Mouse (Mus musculus): ENCODE data around the gene Nbl1. TPM values are rescaled to one million over a fixed set of nuclear protein-coding genes. Genes with fewer than 3 reads are reported as not detected.

Gene Nbl1
- polyA plus RNA-seq, 1 experiment from 2014 or later, result 21.4 TPM

- H3K9ac ChIP-seq, result no peak overlapping the region
- peaks cover 3% of the 10 kb centered on the region; the same call in 1 of the 2 replicates for H3K27me3 ChIP-seq
- H3K4me2 ChIP-seq, result no peak overlapping the region
- no peak for ATAC-seq (replicated peaks; ENCODE audit: insufficient number of reproducible peaks, insufficient read depth, low FRiP score, low read depth)
- WGBS, result 63% methylated on average over 5 of the region's 5 CpGs
- no peak overlapping the region for H3K4me3 ChIP-seq
- H3K4me1 ChIP-seq (replicated peaks), result peaks cover 16% of the 10 kb centered on the region
- no peaks in the 10 kb centered on the region for H3K36me3 ChIP-seq
- no peak overlapping the region for H3K27ac ChIP-seq
- no peaks in the 10 kb centered on the region for H3K9me3 ChIP-seq (replicated peaks)
These were observed 35.5 kb downstream of the Nbl1 start for GRCm38 (mm10) chr4:139057291-139057690.

- Histone ChIP-seq H3K9ac (no peak overlapping the region), H3K36me3 (no peaks in the 10 kb centered on the region), H3K27me3 (peaks cover 3% of the 10 kb centered on the region; the same call in 1 of the 2 replicates), H3K9me3 (replicated peaks) (no peaks in the 10 kb centered on the region), H3K27ac (no peak overlapping the region), H3K4me3 (no peak overlapping the region), H3K4me2 (no peak overlapping the region), H3K4me1 (replicated peaks) (peaks cover 16% of the 10 kb centered on the region)
- WGBS, result 79% methylated on average over 3 of the region's 3 CpGs
- ATAC-seq (replicated peaks; ENCODE audit: insufficient number of reproducible peaks, insufficient read depth, low FRiP score, low read depth), result no peak
These were observed 37.0 kb downstream of the Nbl1 start for GRCm38 (mm10) chr4:139055744-139056143.

GRCm38 (mm10) chr4:139055336-139055735, 37.5 kb downstream of the Nbl1 start:
- WGBS, result 77% methylated on average over 4 of the region's 4 CpGs

GRCm38 (mm10) chr4:139054300-139054923, 38.4 kb downstream of the Nbl1 start:
- Histone ChIP-seq H3K36me3 (no peaks in the 10 kb centered on the region), H3K27me3 (no peaks in the 10 kb centered on the region), H3K4me1 (replicated peaks) (peaks cover 16% of the 10 kb centered on the region), H3K27ac (peak overlapping the region; percentile 15; the same call in 1 of the 2 replicates), H3K4me2 (0 out of 2 replicates have a peak overlapping the region, but pooled peaks have one; percentile 6), H3K4me3 (no peak overlapping the region), H3K9me3 (replicated peaks) (no peaks in the 10 kb centered on the region), H3K9ac (no peak overlapping the region)
- ATAC-seq (replicated peaks; ENCODE audit: insufficient number of reproducible peaks, insufficient read depth, low FRiP score, low read depth), result peak; percentile 25; the same call in 1 of the 2 replicates
- 40% methylated on average over 9 of the region's 9 CpGs for WGBS

More at GRCm38 (mm10) chr4:139055336-139055735, 37.5 kb downstream of the Nbl1 start:
- Histone ChIP-seq H3K4me1 (replicated peaks) (peaks cover 16% of the 10 kb centered on the region), H3K9ac (no peak overlapping the region), H3K4me3 (no peak overlapping the region), H3K9me3 (replicated peaks) (no peaks in the 10 kb centered on the region), H3K4me2 (no peak overlapping the region), H3K36me3 (no peaks in the 10 kb centered on the region), H3K27me3 (peaks cover 3% of the 10 kb centered on the region; the same call in 1 of the 2 replicates), H3K27ac (no peak overlapping the region)
- no peak for ATAC-seq (replicated peaks; ENCODE audit: insufficient number of reproducible peaks, insufficient read depth, low FRiP score, low read depth)

GRCm38 (mm10) chr4:139053391-139053790, 39.4 kb downstream of the Nbl1 start:
- Histone ChIP-seq H3K27ac (no peak overlapping the region), H3K9ac (no peak overlapping the region), H3K4me1 (replicated peaks) (peaks cover 16% of the 10 kb centered on the region), H3K27me3 (no peaks in the 10 kb centered on the region), H3K4me3 (no peak overlapping the region), H3K4me2 (no peak overlapping the region), H3K9me3 (replicated peaks) (no peaks in the 10 kb centered on the region), H3K36me3 (no peaks in the 10 kb centered on the region)
- 66% methylated on average over 5 of the region's 5 CpGs for WGBS
- ATAC-seq (replicated peaks; ENCODE audit: insufficient number of reproducible peaks, insufficient read depth, low FRiP score, low read depth), result no peak

GRCm38 (mm10) chr4:139052796-139053195, 40.0 kb downstream of the Nbl1 start:
- H3K4me1 ChIP-seq (replicated peaks), result peaks cover 16% of the 10 kb centered on the region
- ATAC-seq (replicated peaks; ENCODE audit: insufficient number of reproducible peaks, insufficient read depth, low FRiP score, low read depth), result no peak
- 84% methylated on average over 7 of the region's 7 CpGs for WGBS

GRCm38 (mm10) chr4:139048518-139048917, 44.3 kb downstream of the Nbl1 start:
- no peak overlapping the region for H3K4me2 ChIP-seq
- WGBS, result 81% methylated on average over 6 of the region's 6 CpGs
- H3K27ac ChIP-seq, result no peak overlapping the region
- no peak for ATAC-seq (replicated peaks; ENCODE audit: insufficient number of reproducible peaks, insufficient read depth, low FRiP score, low read depth)
- no peaks in the 10 kb centered on the region for H3K4me1 ChIP-seq (replicated peaks)
- no peaks in the 10 kb centered on the region for H3K27me3 ChIP-seq
- H3K9ac ChIP-seq, result no peak overlapping the region
- H3K36me3 ChIP-seq, result no peaks in the 10 kb centered on the region
- H3K4me3 ChIP-seq, result no peak overlapping the region
- no peaks in the 10 kb centered on the region for H3K9me3 ChIP-seq (replicated peaks)

More at GRCm38 (mm10) chr4:139052796-139053195, 40.0 kb downstream of the Nbl1 start:
- Histone ChIP-seq H3K9ac (no peak overlapping the region), H3K4me2 (no peak overlapping the region), H3K4me3 (no peak overlapping the region), H3K27me3 (no peaks in the 10 kb centered on the region), H3K27ac (no peak overlapping the region), H3K36me3 (no peaks in the 10 kb centered on the region), H3K9me3 (replicated peaks) (no peaks in the 10 kb centered on the region)

GRCm38 (mm10) chr4:139046354-139046753, 46.4 kb downstream of the Nbl1 start:
- Histone ChIP-seq H3K4me2 (no peak overlapping the region), H3K27me3 (no peaks in the 10 kb centered on the region), H3K4me1 (replicated peaks) (no peaks in the 10 kb centered on the region), H3K9me3 (replicated peaks) (no peaks in the 10 kb centered on the region), H3K36me3 (no peaks in the 10 kb centered on the region), H3K4me3 (no peak overlapping the region), H3K9ac (no peak overlapping the region), H3K27ac (no peak overlapping the region)
- WGBS, result 80% methylated on average over 5 of the region's 5 CpGs
- ATAC-seq (replicated peaks; ENCODE audit: insufficient number of reproducible peaks, insufficient read depth, low FRiP score, low read depth), result no peak

GRCm38 (mm10) chr4:139044566-139044965, 48.2 kb downstream of the Nbl1 start:
- WGBS, result 85% methylated on average over 5 of the region's 5 CpGs
- Histone ChIP-seq H3K4me2 (no peak overlapping the region), H3K4me3 (no peak overlapping the region), H3K9ac (no peak overlapping the region), H3K27ac (no peak overlapping the region), H3K36me3 (no peaks in the 10 kb centered on the region), H3K4me1 (replicated peaks) (no peaks in the 10 kb centered on the region), H3K9me3 (replicated peaks) (no peaks in the 10 kb centered on the region), H3K27me3 (peaks cover 13% of the 10 kb centered on the region; the same call in 1 of the 2 replicates)
- ATAC-seq (replicated peaks; ENCODE audit: insufficient number of reproducible peaks, insufficient read depth, low FRiP score, low read depth), result no peak

GRCm38 (mm10) chr4:139043600-139043999, 49.2 kb downstream of the Nbl1 start:
- H3K36me3 ChIP-seq, result no peaks in the 10 kb centered on the region
- no peaks in the 10 kb centered on the region for H3K9me3 ChIP-seq (replicated peaks)
- no peak overlapping the region for H3K27ac ChIP-seq
- H3K4me1 ChIP-seq (replicated peaks), result no peaks in the 10 kb centered on the region
- no peak for ATAC-seq (replicated peaks; ENCODE audit: insufficient number of reproducible peaks, insufficient read depth, low FRiP score, low read depth)
- no peak overlapping the region for H3K4me3 ChIP-seq
- peaks cover 13% of the 10 kb centered on the region; the same call in 1 of the 2 replicates for H3K27me3 ChIP-seq
- no peak overlapping the region for H3K4me2 ChIP-seq
- 84% methylated on average over 2 of the region's 2 CpGs for WGBS
- no peak overlapping the region for H3K9ac ChIP-seq

- Histone ChIP-seq H3K9ac (no peak overlapping the region), H3K27me3 (peaks cover 13% of the 10 kb centered on the region; the same call in 1 of the 2 replicates), H3K27ac (no peak overlapping the region), H3K9me3 (replicated peaks) (no peaks in the 10 kb centered on the region), H3K4me2 (no peak overlapping the region), H3K4me1 (replicated peaks) (peaks cover 4% of the 10 kb centered on the region), H3K4me3 (no peak overlapping the region), H3K36me3 (no peaks in the 10 kb centered on the region)
- 77% methylated on average over 5 of the region's 5 CpGs for WGBS
- no peak for ATAC-seq (replicated peaks; ENCODE audit: insufficient number of reproducible peaks, insufficient read depth, low FRiP score, low read depth)
These were observed 50.2 kb downstream of the Nbl1 start for GRCm38 (mm10) chr4:139042611-139043010.
